Mouse (Mus musculus): Measurements from ENCODE around the gene Tubb2a. TPM values are rescaled to one million over a fixed set of nuclear protein-coding genes. Genes with fewer than 3 reads are reported as not detected.

The Tubb2a gene
- total RNA-seq, 2 experiments from 2014 or later, result 55.0 to 57.4 TPM

DNA sequence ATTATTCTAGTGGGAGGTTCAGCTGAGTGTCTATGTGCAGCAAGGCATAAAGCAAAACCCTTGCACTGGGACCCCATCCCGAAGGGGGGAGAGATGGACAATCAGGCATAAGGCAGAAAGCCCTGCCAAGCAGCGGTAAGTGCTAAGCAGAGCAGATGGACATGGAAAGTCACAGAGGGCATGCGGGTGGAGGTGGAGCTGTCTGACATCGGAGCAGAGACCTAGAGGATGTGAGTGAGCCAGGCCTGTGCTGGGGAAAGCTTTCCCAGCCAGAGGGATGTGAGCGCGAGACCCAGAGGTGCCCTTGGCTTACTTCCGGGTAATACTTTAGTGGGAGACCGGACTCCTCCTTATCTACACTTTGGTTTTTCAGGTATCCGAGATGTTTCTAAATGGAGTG, 17.7 kb downstream of the Tubb2a start:
- intact Hi-C loops (cut with DNase I), result no loop called here
- no peak for DNase-seq (ENCODE audit: low spot score)

DNA sequence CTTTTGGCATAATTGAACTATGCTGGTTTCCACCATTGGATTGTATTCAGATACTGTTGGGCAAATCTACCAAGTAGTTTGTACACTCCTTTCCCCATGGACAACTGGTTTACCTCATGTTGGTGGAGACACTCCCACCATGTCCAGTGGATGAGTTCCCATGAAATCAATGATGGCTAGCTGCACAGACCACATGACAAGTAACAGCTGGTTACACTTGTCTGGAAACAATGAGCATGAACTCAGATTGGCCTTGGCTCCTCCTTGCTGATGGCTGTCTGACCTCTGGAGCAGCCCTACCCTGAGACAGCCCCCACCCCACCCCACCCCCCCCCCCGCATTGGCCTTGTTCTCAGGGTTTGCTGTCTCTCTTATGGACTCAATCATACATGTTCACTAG, 20.6 kb downstream of the Tubb2a start:
- no peak for DNase-seq (ENCODE audit: low spot score)
- intact Hi-C loops (cut with DNase I), result no loop called here

DNA sequence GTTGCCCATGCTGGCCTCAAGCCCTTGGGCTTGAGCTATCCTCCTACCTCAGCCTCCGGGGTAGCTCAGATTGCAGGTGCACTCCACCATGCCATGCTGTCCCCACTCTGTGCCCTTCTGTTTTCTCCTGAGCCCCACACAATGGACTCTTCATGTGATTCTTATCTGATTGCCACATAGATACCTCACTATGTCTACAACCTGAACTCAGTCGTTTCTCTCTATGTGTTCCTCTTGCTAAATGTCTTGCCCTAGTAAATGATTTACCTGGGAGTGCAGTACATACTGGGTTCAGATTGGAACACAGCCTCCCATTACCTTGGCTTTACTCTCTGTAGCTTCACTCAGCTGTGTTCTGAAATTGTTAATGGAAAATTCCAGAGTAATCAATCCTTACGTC, 22.8 kb downstream of the Tubb2a start:
- intact Hi-C loops (cut with DNase I), result no loop called here

DNA sequence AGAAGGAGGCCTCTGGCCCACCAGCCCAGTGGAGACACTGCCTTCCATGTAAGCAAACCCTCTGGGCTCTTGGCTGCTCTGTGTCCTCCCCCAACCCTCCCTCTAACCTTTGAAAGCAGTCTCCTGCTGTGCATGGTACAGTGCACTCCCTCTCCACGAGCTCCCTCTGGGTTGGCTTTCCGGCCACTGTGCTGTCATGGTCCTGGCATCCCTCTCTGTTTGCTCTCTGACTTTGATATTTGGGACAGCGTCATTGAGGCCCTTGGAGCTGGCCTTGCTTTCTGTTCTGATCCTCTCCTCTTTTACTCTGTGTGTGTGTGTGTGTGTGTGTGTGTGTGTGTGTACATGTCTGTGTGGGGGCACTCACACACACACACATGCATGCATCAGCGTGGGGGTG, 23.4 kb downstream of the Tubb2a start:
- intact Hi-C loops (cut with DNase I), result no loop called here
- no peak for DNase-seq (ENCODE audit: low spot score)

More for the DNA sequence above, 22.8 kb downstream of the Tubb2a start:
- DNase-seq (ENCODE audit: low spot score), result no peak

DNA sequence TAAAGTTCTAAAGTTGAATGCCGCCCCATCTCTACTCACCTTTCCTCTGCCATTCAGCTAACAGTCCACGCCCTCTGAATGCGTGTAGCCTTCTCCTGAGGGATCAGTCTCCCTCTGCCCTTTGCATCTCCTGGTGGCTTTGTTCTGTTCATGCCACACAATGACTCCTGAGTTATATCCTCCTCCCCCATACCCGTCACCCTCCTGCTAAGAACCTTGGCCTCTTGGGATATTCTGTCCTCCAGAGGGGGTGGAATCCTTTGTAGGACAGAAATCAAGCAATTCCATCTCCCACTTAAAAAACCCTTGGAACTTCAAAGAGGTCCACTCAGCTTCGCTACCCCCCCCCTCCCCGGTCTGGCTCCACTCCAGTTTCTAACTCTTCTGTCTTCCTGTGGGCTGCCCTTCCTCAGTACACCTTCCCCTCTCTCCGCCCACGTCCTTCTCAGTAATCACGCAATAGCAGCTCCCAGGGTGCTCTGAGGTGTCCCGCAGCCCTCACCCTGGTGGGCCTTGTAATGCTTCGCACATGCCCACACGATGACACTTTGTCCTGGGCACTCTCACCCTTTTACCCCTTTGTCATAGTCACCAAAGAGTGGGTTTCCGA, 24.0 kb downstream of the Tubb2a start:
- no peak for DNase-seq (ENCODE audit: low spot score)
- intact Hi-C loops (cut with DNase I), result no loop called here

DNA sequence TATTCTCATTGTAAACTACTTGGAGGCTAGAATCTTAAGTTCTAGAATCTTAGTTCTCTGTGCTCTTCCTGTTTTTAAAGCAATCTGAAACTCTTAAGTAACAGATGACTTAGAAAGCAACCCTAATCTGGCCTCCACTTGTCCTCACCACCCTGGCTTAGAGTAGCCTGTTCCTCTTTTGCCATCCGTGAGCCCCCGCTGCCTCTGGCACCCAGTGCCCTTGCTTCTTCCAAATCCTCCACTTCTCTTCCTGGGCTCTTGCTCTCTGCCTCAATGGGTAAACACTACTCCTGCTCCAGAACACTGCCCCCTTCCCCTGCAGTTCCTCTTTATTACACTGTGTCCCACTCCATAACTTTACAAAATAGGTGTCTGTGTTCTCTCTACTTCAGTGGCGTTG, 26.1 kb downstream of the Tubb2a start:
- DNase-seq (ENCODE audit: low spot score), result no peak
- intact Hi-C loops (cut with DNase I), result no loop called here

DNA sequence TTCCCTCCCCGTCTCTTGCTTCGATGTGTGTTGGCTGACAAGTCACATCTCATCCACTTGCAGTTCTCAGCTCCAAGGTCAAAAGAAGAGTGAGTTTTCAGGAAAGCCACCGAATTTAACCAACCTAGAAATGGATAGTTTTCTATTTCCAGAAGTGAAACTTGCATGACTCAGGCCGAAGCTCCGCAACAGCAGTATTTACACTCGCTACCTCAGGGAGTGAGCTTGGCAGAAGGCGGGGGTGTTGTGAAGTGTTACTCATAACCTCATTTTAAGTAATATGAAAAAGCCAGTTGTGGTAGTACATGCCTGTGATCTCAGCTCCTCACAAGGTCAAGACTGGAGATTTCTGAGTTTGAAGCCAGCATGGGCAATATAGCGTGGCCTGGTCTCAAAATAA, 27.3 kb downstream of the Tubb2a start:
- no peak for DNase-seq (ENCODE audit: low spot score)
- intact Hi-C loops (cut with DNase I), result no loop called here

DNA sequence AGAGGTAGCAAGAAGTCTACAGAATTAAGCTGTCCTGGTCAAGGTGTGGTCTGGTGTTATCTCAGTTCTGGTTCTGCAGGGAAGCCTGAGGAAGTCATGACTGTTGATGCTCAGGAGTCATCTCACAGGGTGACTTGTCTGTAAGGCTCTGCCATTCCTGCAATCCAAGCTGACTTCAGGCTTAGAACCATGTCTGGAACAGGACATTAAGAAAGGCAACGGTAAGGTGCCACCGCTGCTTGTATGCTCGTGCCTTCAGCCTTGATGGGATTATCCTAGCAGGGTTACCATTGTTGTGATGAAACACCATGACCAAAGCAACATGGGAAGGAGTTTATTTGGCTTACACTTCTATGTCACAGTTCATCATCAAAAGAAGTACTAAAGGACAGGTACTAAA, 30.3 kb downstream of the Tubb2a start:
- intact Hi-C loops (cut with DNase I), result loop anchor here (2.0 to 10.0 kb wide), 3 partner anchors 29 to 595 kb away; partner anchors contain the start of gene Slc22a23

DNA sequence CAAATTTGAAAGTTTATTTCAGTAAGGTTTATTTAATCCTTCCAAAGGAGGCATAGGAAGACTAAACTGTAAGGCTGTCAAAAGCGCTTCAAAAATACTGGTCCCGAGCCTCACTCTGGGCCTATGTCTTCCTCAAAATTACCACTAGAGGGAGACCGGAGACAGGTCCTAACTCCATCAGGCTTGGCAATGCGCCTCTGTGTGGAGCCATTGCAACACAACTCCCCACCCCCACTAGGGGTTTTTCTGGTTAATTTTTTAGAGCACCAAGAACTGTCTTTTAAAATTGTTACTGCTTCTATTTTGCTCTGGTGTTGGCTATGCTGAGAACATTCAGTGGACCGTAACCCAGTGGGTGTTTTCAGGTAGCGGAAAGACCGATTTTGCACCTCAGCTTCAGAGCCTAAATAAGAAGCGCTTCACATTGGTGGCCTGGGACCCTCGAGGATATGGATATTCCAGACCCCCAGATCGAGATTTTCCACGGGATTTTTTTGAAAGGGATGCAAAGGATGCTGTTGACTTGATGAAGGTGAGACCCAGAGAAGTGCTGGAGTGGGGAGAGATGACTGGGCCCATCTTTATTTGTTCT, 31.3 kb downstream of the Tubb2a start:
- intact Hi-C loops (cut with DNase I), result loop anchor here (1.0 to 10.0 kb wide), 4 partner anchors 30 to 596 kb away; partner anchors contain the start of gene Slc22a23
- peak; percentile 58 for DNase-seq (ENCODE audit: low spot score)

More for the DNA sequence above, 30.3 kb downstream of the Tubb2a start:
- no peak for DNase-seq (ENCODE audit: low spot score)

DNA sequence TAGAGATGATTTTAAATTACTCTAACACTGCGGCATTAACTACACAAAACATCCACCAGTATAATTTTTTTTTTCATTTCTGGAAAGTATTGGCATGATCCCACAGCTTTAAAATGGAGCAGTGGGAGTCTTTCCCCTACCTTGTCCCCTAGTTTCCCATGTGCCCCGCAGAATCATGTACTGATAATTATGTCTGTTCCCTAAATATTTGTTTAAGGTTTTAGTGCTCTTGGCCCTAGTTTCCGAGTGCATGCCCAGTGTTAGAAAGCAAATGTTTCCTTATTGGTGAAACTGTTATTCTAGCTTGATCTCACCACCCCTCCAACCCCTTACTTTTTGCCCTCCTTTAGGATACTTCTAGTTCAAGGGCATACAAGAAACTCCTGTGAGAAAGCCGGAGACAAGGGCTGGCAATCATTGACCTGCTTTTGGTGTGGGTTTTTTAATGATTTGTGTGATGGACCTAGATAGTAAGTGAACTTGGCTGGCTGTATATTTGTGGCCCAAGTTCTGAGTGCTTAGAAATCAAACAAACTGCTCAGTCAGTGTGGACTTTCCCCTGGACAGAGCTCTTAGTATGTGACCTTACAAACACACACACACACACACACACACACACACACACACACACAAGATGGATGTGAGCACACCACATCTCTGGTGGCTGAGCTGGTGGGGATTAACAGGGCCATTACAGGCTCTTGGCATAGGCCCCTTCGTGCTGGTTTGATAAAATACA, 32.1 kb downstream of the Tubb2a start:
- no peak for DNase-seq (ENCODE audit: low spot score)
- intact Hi-C loops (cut with DNase I), result loop anchor here (1.0 to 10.0 kb wide), 4 partner anchors 31 to 597 kb away; partner anchors contain the start of gene Slc22a23

DNA sequence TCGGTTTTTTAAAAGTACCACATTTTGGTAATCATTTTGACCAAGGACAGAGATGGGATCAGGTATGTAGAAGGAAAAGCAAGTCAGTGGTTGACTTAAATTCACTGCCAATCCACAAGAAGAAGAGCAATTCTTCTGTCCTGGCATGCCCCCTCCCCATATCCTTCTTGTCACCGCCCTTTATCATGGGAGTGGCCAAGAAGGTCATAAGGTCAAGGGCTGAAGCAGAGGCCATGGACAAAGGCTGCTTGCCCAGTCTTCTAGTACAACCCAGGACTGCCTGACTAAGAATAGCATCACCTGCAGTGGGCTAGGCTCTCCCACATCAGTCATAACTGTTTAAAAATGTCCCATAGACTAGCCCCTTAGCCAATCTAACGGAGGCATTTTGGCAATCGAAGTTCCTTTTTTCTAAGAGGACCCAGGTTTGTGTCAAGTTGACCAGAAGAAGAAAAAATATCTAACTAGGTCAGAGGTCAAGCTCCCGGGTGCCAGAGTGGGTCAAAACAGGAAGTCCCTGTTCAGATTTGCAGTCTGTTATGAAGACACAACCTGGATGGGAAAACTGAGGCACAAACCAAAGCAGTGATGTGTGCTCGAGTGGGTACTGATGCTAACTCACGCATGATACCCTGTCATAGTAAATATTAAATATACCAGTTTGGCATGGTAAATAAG, 34.0 kb downstream of the Tubb2a start:
- DNase-seq (ENCODE audit: low spot score), result no peak
- intact Hi-C loops (cut with DNase I), result loop anchor here (10.0 kb wide), 1 partner anchor 301 kb away; the partner anchor contains the start of gene Slc22a23

DNA sequence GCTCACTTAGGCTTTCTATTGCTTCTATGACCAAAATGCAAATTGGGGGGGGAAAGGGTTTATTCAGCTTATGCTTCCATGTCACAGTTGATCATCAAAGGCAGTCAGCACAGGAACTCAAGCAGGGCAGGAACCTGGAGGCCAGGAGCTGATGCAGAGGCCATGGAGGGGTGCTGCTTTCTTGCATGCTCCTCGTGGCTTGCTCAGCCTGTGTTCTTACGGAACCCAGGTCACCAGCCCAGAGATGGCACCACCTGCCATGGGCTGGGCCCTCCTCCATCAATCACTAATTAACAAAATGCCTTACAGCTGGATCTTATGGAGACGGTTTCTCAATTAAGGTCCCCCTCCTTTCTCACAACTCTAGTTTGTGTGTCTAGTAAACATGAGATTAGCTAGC, 37.7 kb downstream of the Tubb2a start:
- intact Hi-C loops (cut with DNase I), result loop anchor here (10.0 kb wide), 1 partner anchor 305 kb away; the partner anchor contains the start of gene Slc22a23
- no peak for DNase-seq (ENCODE audit: low spot score)

DNA sequence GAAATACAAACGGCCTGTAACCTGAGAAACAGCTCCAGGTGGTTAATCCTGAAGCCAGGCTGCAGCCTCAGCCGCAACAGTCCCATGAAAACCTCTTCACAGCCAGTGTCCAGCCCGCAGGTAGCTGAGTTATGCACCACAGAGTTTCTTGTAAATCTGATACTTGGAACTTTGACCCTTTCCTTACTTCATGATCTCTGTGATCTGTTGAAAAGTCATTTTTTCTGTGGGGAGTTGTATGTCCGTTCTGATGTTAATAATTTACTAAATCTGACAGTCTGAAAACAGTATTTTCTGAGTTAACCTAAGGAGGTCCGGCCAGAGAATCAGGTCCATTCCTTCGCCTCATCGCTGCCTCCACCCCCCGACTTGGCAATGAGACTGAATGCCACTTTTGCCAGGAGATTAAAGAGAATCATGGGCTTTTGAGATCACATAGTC, 38.9 kb downstream of the Tubb2a start:
- DNase-seq (ENCODE audit: low spot score), result no peak
- intact Hi-C loops (cut with DNase I), result no loop called here

DNA sequence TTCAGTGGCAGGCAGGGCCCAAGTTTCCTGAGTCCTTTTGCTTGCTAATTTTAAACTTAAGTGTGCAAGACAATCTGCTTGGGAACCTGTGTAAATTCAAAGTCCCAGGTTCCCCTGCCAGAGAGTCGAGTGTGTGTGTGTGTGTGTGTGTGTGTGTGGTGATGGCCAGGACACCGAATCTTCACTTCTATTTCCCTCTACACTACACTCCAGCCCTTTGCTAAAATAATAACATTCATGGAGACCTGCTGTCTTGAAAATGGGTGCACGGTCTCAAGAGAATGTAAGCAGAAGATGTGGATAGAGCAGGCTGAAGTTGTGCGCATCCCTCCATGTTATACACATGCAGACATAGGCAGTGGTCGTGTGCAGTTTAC, 39.8 kb downstream of the Tubb2a start:
- intact Hi-C loops (cut with DNase I), result no loop called here

DNA sequence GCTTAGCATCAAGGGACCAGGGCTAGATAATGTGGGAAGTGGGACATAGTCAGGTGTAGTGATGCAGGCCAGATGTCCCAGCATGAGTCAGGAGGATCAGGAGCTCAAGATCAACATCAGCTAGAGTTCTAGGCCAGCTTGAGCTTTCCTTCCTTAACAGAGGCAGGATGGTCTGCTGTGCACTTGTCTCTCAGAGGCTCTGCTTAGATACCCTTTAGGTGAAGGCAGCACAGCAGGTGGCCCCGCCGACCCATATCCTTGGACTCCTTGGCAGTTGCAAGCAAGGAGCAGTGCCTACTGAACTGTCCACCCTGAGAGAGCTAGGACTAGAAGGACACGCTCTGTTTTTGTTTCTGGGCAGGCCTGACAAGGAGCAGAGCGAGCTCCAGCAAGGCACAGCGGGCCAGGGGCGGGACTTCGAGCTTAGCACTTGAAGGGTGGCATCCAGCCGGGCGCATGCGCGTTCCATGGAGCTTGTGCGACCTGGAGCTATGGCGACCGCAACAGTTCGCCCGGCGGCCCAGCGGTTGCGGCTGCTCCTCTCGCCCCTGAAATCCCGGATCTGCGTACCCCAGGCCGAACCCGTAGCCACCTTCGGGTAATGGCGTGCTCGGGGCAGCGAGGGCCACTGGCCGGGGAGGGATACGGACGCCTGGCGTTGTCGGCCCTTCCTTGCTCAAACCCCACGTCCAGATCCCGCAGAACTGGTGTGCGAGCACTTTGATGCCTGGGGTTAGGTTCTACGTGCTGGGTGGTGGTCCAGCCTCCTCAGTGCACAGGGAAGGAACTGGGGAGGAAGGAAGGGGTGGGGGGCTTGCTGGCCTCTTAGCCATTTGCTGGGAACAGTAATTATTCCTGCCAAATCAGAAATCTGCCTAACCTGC, 40.4 kb downstream of the Tubb2a start, which contains the start of gene Bphl:
TSS of gene Bphl (plus strand) at position 426 of the 884 bp plus-strand sequence.
- intact Hi-C loops (cut with DNase I), result no loop called here
- DNase-seq (ENCODE audit: low spot score), result peak; percentile 84

More for the DNA sequence above, 39.8 kb downstream of the Tubb2a start:
- no peak for DNase-seq (ENCODE audit: low spot score)

DNA sequence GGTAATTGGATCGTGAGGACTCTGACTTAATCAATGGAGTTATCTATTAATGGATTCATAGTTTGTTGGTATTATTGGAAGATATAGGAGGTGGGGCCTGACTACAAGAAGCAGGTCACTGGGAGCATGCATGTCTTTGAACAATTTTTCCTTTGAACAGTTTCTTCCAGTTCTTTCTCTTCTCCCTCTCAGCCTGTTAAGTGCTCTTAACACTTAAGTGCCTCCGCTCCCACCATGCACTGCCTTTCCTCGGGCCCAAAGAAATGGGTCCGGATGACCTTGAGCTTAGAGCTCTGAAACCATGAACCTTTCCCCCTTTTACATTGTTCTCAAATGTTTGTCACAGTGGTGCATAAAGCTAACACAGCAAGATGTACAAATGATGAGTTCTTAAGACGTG, 41.1 kb downstream of the Tubb2a start:
- intact Hi-C loops (cut with DNase I), result no loop called here
- no peak for DNase-seq (ENCODE audit: low spot score)

DNA sequence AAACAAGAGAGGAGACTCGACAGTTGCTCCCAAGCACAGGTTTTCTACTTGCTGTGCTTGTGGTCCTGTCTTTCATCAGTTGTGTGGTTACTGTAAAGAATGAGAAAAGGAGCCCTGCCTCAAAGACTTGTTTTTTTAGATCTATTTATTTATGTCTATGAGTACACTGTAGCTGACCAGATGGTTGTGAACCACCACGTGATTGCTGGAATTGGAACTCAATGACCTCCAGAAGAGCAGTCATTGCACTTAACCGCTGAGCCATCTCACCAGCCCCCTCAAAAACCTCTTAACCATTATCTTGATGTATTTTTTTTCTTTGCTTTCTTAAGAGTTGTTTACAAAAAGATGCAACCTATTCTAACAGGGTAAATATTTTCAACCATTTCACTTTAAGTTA, 42.4 kb downstream of the Tubb2a start:
- intact Hi-C loops (cut with DNase I), result no loop called here
- no peak for DNase-seq (ENCODE audit: low spot score)

DNA sequence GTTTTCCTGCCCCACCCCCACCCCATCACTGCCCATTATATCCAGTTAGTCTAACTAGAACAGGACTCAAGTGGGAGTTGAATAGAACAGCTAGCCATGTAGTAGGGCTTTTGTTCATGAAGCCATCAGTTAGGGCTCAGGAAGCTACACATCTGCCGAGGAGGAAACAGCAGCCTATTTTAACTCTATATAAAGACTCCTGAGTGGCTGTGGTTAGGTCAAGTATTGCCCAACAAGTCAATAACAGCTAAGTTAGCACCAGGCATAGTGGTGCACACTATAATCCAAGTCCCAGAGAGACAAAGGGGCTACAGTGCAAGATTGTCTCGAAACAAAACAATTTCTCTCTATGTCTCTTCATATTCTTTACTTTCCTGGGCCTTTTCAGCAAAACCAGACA, 45.8 kb downstream of the Tubb2a start:
- intact Hi-C loops (cut with DNase I), result no loop called here
- no peak for DNase-seq (ENCODE audit: low spot score)

Measured in heart, postnatal 25 days (tissue).